Mouse (Mus musculus): ENCODE measurements around the gene Grin1.
"Not testable (repeated sequence)": the region's sequence is repeated elsewhere in the genome, so short reads cannot be mapped to it uniquely, and the experiment has no call there.

The Grin1 gene

GRCm38 (mm10) chr2:25285551-25285950 is 33.4 kb downstream of the Grin1 start:
- DNase-seq: no peak

GRCm38 (mm10) chr2:25278928-25279882 is 39.8 kb downstream of the Grin1 start:
- peak; percentile 92 for DNase-seq

DNA sequence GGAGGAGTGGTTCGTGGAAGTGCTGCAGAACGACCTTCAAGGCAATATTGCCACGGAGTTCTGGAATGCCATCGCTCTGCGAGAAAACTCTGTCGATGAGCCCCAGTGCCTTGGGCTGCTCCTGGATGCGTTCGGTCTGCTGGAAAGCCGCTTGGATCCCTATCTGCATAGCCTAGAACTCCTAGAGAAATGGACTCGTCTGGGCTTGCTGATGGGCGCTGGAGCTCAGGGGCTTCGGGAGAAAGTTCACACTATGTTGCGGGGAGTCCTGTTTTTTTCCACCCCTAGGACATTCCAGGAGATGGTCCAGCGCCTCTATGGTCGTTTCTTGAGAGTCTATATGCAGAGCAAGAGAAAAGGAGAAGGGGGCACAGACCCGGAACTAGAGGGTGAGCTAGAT is 46.0 kb downstream of the Grin1 start:
- DNase-seq: no peak

- DNase-seq: no peak
These were observed 46.5 kb downstream of the Grin1 start for GRCm38 (mm10) chr2:25272515-25272914.

GRCm38 (mm10) chr2:25271827-25272511 is 47.0 kb downstream of the Grin1 start, which contains the start of the genes Ssna1 and Anapc2:
Gene Ssna1 (minus strand): TSS chr2:25272438.
Gene Anapc2 (plus strand): TSS chr2:25272478.
- peak; percentile 98 for DNase-seq

GRCm38 (mm10) chr2:25267746-25268309 is 51.2 kb downstream of the Grin1 start:
- no peak for DNase-seq

GRCm38 (mm10) chr2:25267241-25267640 is 51.7 kb downstream of the Grin1 start:
- no peak for DNase-seq

GRCm38 (mm10) chr2:25266720-25267119 is 52.3 kb downstream of the Grin1 start:
- DNase-seq: peak; percentile 79

DNA sequence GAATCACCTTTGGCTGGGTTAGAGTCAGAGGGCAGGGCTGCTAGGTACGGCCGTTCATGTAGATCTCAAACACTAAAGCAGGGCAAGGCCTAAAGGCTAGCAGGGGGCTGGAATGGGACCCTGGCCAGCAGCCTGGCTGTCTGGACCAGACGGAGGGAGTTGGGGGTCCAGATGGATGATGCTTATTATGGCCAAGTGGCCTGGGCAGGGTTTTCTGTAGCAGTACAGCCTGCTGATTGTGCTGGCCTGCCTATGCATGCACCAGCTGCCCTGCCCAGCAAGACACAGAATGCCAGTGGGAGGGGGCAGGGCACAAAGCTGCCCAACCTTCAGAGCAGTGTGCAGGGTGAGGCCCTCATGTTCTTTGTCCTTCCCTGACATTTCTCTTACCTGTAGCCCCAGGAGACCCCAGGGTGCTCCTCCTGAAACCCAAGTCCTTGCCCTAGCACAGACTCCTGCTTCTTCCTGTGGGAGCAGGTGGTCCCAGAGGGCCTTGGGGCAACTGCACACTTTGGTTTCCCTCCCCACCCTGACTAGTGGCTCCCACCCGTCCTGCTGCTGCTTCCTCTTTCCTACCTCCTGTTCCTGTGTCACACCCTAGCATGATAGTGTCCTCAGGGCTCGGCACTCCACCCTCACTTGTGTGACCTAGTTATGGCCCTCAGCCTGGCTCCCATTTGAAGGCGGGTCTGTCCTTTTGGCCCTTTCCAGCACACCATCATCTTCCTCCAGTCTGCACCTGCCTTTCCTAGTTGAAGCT is 52.9 kb downstream of the Grin1 start:
- DNase-seq: peak; percentile 61

GRCm38 (mm10) chr2:25264851-25265250 is 54.1 kb downstream of the Grin1 start:
- DNase-seq: peak; percentile 94

GRCm38 (mm10) chr2:25264286-25264660 is 54.7 kb downstream of the Grin1 start:
- no peak for DNase-seq

DNA sequence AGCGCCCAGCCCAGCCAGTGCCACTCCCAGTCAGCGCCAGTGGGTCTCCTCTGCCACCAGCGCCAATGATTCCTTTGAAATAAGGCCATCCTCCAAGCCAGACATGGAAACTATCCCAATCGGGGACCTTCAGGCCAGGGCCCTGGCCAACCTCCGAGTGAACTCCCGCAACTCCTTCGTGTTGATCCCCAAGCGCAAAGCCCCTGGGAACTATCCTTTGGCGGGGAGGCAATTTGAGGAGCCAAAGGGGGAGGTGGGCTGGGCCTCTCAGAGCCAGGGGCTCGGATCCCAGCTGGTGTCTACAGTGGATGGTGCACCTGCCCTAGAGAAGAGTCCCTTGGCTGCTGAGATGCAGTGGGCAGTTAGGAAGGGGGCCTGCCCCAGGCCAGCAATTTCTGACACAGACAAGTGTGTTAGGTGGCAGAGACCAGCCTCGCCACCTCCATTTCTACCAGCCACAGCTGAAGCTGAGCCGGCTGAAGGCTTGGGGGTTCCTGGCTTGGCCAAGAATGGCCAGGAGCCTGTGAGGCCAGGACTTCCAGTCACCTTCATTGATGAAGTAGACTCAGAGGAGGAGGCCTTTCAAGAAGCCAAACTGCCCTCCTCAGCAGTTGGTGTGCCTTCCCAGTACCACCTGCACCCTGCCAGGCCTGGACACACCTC is 55.2 kb downstream of the Grin1 start:
- no peak for DNase-seq

DNA sequence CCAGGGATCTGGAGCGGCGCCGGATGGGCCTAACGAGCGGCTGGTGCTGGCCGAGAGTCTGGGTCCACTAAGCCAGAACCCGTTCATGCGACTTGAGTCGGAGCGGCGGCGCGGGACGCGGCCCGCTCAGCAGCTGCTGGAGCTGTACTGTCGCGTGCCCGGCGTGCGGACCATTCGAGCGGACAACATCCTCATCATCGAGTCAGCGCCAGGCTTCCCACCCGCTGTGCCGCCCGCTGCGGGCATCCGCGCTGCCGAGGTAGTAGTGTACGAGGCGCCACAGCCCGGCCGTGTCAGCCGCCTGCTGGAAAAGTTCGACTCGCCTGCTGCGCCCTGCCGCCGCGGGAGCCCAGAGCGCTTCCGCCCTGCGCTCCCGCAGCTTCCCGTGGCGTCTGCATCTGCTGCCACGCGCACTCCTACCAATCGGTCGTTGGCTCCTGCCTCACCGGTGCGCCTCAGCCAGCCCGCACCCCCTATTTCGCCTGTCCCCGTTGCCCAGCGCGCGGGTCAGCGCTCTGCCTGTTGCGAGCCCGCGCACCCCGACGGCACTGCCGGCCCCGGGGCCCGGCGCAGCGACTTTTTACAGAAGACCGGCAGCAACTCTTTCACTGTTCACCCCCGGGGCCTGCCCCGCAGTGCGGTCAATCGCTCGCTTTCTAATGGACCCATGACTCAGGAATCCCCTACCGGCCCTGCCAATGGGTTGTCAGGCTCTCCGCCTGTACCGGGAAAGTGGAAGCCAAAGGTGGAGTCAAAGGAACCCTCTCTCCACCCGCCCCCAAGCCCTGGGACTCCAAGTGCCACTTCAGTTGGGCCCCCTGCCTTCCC is 56.0 kb downstream of the Grin1 start:
- DNase-seq: peak; percentile 40

DNA sequence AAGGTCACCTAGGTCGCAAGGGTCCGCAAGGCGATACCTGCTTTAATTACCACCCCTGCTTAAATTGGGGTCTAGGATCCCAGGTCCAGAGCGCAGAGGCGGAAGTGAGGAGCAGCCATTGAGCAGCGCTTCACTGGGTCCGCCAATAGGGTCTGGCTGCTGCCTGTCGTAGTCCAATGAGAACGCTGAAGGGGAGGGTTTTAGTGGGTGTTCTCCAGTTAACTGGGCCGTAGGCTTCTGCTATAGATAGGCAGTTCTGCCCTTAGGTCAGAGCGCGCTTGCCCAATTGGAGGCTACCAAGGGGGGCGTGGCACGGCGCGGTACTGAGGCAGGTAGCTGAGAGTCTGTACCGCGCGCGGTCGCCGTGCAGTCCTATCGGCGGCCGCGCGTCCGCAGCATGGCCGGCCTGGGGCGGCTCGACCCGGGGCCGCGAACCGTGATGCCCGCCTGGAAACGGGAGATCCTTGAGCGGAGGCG is 56.7 kb downstream of the Grin1 start, which contains the start of gene Tprn:
Gene Tprn (plus strand): TSS at position 328 of the 477 bp plus-strand sequence.
- DNase-seq: peak; percentile 99

GRCm38 (mm10) chr2:25261870-25262269 is 57.1 kb downstream of the Grin1 start:
- DNase-seq: no peak

- no peak for DNase-seq
These were observed 60.1 kb downstream of the Grin1 start for GRCm38 (mm10) chr2:25258887-25259286.

DNA sequence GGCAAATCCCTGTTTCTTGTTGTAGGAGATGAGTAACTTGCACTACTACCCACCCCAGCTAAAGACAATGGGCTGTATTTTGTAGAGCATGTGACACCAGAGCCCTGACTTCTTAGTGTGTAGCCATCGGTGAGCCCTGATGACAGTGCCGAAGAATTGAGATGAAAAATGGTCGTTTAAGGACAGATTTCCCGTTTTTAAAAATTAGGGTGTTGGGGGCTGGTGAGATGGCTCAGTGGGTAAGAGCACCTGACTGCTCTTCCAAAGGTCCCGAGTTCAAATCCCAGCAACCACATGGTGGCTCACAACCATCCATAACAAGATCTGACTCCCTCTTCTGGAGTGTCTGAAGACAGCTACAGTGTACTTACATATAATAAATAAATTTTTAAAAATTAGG is 61.7 kb downstream of the Grin1 start:
- DNase-seq: not testable (repeated sequence)

GRCm38 (mm10) chr2:25256443-25257109 is 62.4 kb downstream of the Grin1 start:
- peak; percentile 64 for DNase-seq

DNA sequence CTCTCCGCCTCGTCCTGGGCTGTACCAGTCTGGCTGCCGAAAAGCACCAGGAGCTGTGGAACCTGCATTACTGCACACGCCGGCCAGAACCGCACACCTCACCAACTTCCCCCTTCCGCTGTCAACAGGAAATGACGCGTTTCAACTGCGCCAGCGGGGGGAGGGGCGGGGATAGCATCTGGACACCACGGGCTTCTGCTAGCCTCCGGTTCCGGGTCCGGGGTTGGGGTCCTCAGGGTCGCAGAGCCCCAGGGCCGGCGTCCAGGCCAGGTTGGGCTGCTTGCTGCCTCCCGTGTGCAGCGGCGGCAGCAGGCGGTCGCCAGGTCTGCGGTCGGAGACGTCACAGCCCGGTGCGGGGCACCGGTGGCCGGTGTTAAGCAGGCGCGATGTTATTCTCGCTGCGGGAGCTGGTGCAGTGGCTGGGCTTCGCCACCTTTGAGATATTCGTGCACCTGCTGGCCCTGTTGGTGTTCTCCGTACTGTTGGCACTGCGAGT is 63.7 kb downstream of the Grin1 start, which contains the start of gene Tmem203:
Gene Tmem203 (plus strand): TSS at position 156 of the 496 bp plus-strand sequence.
- peak; percentile 87 for DNase-seq

DNA sequence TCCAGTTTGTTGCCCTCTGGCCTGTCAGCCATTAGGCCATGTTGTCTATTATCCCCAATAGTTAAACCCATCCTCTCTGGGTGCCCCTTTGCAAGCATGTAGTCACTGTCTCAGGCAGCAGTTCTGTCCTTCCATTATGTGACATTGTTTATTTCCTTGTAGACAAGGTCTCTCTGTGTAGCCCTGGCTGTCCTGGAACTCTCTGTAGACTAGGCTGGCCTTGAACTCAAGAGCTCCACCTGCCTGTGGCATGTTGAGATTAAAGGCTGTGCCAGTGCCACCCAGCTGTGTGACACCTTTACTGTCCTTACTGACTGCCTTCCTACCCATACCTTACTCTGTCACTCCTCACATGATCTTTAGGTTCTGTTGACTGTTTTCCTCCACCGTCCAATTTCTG is 66.7 kb downstream of the Grin1 start:
- DNase-seq: peak; percentile 51
